Mouse (Mus musculus) neural tube, embryonic 10.5 days (tissue): ENCODE data around the gene Fam234b.

Source experiments
- DNase-seq: peaks from one replicate; pipeline ENCODE4 v3.0.0-alpha.2; 2017; ENCODE audit warnings: low spot score; ENCODE audit errors: extremely low spot score

Fam234b gene

GRCm38 (mm10) chr6:135197921-135198532 lies at the start of gene Fam234b, which contains the start of gene Hebp1:
Gene Fam234b, plus strand, starts transcription at chr6:135197977.
Gene Hebp1, minus strand, starts transcription at chr6:135198022.
- DNase-seq = peak; percentile 84

- DNase-seq = no peak
Observed at GRCm38 (mm10) chr6:135148506-135148905, 49.3 kb upstream of the Fam234b start.

GRCm38 (mm10) chr6:135149175-135149574 lies 48.6 kb upstream of the Fam234b start:
- DNase-seq = no peak

GRCm38 (mm10) chr6:135149722-135150121 lies 48.1 kb upstream of the Fam234b start:
- DNase-seq = no peak

GRCm38 (mm10) chr6:135150311-135150710 lies 47.5 kb upstream of the Fam234b start:
- DNase-seq = no peak

GRCm38 (mm10) chr6:135153719-135154118 lies 44.1 kb upstream of the Fam234b start:
- DNase-seq = no peak

GRCm38 (mm10) chr6:135156597-135156996 lies 41.2 kb upstream of the Fam234b start:
- DNase-seq = no peak

GRCm38 (mm10) chr6:135157496-135157895 lies 40.3 kb upstream of the Fam234b start:
- DNase-seq = no peak

- no peak for DNase-seq
Observed at GRCm38 (mm10) chr6:135158509-135158908, 39.3 kb upstream of the Fam234b start.

- no peak for DNase-seq
Observed at GRCm38 (mm10) chr6:135161356-135161755, 36.4 kb upstream of the Fam234b start.

GRCm38 (mm10) chr6:135162311-135162710 lies 35.5 kb upstream of the Fam234b start:
- no peak for DNase-seq

GRCm38 (mm10) chr6:135162861-135163260 lies 34.9 kb upstream of the Fam234b start:
- DNase-seq = no peak

GRCm38 (mm10) chr6:135165191-135165590 lies 32.6 kb upstream of the Fam234b start:
- no peak for DNase-seq

GRCm38 (mm10) chr6:135165706-135166105 lies 32.1 kb upstream of the Fam234b start:
- DNase-seq = no peak

GRCm38 (mm10) chr6:135166262-135166661 lies 31.5 kb upstream of the Fam234b start:
- DNase-seq = no peak

- DNase-seq = no peak
Observed at GRCm38 (mm10) chr6:135166712-135167111, 31.1 kb upstream of the Fam234b start.

GRCm38 (mm10) chr6:135167380-135168311 lies 30.1 kb upstream of the Fam234b start:
- DNase-seq = peak; percentile 84

GRCm38 (mm10) chr6:135168471-135168870 lies 29.3 kb upstream of the Fam234b start:
- DNase-seq = no peak

- DNase-seq = no peak
Observed at GRCm38 (mm10) chr6:135169246-135169645, 28.5 kb upstream of the Fam234b start.

GRCm38 (mm10) chr6:135171736-135172135 lies 26.0 kb upstream of the Fam234b start:
- no peak for DNase-seq

- no peak for DNase-seq
Observed at GRCm38 (mm10) chr6:135175014-135175413, 22.8 kb upstream of the Fam234b start.

GRCm38 (mm10) chr6:135177271-135177670 lies 20.5 kb upstream of the Fam234b start:
- DNase-seq = no peak
